Mouse (Mus musculus) cerebellum, adult 2 months (tissue): ENCODE measurements at regions not wholly inside any gene's neighbourhood (a gene's known extent, or its start where the extent isn't known, plus 50 kb on each side); places are given as distances from the start of the nearest gene placed in this dataset.

Experiments
- DNase-seq, 2 experiments: peaks; one replicate each; pipeline ENCODE4 v3.0.0; 2021
- H3K27ac ChIP-seq: fragments of 200-500 bp; 2 replicates; pipeline ENCODE4 v1.5.1; 2012; ENCODE audit warnings: low read length, control low read depth, inconsistent platforms; ENCODE audit not compliant: insufficient read depth
- H3K27me3 ChIP-seq: fragments of 200-500 bp; 2 replicates; pipeline ENCODE4 v1.6.1; 2012; ENCODE audit warnings: inconsistent platforms, mild to moderate bottlenecking, low read length, moderate library complexity; ENCODE audit not compliant: control insufficient read depth, insufficient read depth
- H3K4me1 ChIP-seq: fragments of 200-500 bp; 2 replicates; pipeline ENCODE4 v1.6.1; 2011; ENCODE audit warnings: low read length; ENCODE audit not compliant: control insufficient read depth, insufficient read depth
- H3K4me3 ChIP-seq: fragments of 200-500 bp; replicated peaks from 2 replicates; pipeline ENCODE3; 2011; ENCODE audit warnings: mild to moderate bottlenecking, low read depth, low read length, control low read depth; ENCODE audit not compliant: insufficient read depth
- CTCF ChIP-seq: fragments of 200-500 bp; IDR thresholded peaks from 2 replicates; pipeline ENCODE4 v1.5.1; 2011; ENCODE audit warnings: low read depth, mild to moderate bottlenecking, control low read depth, low read length, moderate library complexity, borderline replicate concordance; ENCODE audit not compliant: insufficient read depth
- POLR2A ChIP-seq: fragments of 200-500 bp; IDR thresholded peaks from 2 replicates; pipeline ENCODE4 v1.6.1; 2011; ENCODE audit warnings: low read length, control low read depth, borderline replicate concordance; ENCODE audit not compliant: insufficient read depth
- WGBS: fragments of 180-500 bp; shearing (Covaris S2); methylation state at CpG from one replicate; pipeline ENCODE4 v1.1.7; 2018; 5-methylcytosine and 5-hydroxymethylcytosine counted together

GRCm38 (mm10) chr1:186909518-186910105 lies 57.6 kb upstream of the D1Pas1 start:
- no peaks in the 10 kb centered on the region for H3K4me1 ChIP-seq
- no peaks in the 10 kb centered on the region for H3K27me3 ChIP-seq
- no peak for DNase-seq
- no peak for TF ChIP-seq POLR2A
- no peak for TF ChIP-seq CTCF
- WGBS = 45% methylated on average over 9 of the region's 9 CpGs
- no peak overlapping the region for H3K27ac ChIP-seq
- no peak overlapping the region for H3K4me3 ChIP-seq

DNA sequence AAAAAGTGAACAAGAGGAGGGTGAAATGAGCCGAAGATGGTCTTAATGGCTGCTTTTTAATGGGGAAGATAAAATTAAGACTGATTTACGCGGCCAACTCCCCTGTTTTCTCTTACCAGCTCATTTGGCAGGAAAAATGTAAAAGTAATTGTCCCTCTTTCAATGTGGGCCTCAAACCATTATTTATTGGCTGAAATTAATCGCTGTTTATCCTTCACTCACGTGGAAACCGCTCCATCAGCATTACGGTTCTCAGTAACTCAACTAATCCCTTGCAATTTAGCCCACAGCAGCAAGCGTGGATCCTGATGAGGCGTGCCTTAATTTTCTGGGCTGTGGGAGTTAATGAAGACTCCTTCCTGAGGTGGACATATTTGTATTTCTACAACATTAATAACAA lies 58.1 kb upstream of the D1Pas1 start:
- Histone ChIP-seq H3K4me3 (no peak overlapping the region), H3K27ac (no peak overlapping the region), H3K4me1 (no peaks in the 10 kb centered on the region), H3K27me3 (no peaks in the 10 kb centered on the region)
- WGBS = 91% methylated on average over 9 of the region's 9 CpGs
- DNase-seq = no peak
- TF ChIP-seq POLR2A (no peak), CTCF (no peak)

DNA sequence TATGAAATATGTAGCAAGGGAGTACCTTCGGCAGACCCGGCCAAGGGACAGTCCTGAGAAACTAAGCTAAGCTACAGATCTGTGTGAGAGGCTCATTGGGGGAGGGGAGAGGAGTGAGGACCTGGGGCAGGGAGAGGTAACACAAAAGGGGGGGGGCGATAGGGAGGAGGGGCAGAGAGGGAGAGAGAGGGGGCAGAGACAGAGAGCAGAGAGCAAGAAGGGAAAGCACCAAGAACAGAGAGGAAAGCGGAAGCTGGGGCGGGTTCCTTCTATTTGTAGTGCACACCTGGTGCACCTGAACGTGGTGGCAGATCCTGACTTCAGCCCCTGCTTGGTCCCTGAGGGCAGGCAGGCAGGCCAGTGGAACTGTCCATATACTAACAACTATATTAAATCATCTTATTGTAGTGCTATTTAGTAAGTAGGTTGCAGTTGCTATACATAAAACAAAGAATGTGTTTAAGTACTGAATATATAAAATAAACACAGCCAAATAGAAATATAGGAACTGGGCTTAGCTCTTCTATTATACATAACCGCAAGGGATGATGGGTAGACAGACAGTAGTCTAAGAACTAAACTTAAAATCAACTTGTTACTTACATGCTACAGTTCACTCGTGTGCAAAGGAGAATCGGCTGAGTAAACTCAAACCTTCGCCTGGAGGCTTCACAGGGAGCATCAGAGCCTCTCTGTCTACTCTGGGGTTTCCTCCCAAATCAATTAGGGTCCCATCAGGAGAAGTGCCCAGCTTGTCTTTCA lies 59.6 kb upstream of the D1Pas1 start:
- no peak overlapping the region for H3K27ac ChIP-seq
- H3K4me1 ChIP-seq = no peaks in the 10 kb centered on the region
- H3K4me3 ChIP-seq = no peak overlapping the region
- 87% methylated on average over 10 of the region's 10 CpGs for WGBS
- TF ChIP-seq CTCF (no peak), POLR2A (no peak)
- DNase-seq = no peak
- no peaks in the 10 kb centered on the region for H3K27me3 ChIP-seq

DNA sequence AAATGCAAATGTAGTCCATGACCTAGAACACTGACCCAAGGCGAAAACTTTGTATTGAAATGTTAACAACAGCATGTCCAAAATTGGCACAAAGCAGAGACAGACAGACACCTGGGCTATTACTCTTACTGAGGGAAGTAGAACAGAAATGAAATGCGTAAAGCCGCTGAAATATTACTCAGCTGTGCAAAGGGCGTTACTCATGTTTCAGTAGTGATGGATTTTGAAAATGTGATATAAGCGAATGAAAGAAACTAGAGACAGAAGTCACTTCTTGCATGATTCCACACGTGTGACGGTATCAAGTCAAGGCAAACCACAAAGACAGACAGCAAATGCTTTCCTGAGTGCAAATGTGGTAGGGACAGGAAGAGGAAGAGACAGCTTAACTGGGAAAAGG lies 61.3 kb upstream of the D1Pas1 start:
- H3K27ac ChIP-seq = no peak overlapping the region
- TF ChIP-seq POLR2A (no peak), CTCF (no peak)
- 95% methylated on average over 7 of the region's 7 CpGs for WGBS
- no peaks in the 10 kb centered on the region for H3K4me1 ChIP-seq
- H3K4me3 ChIP-seq = no peak overlapping the region
- no peaks in the 10 kb centered on the region for H3K27me3 ChIP-seq
- DNase-seq = no peak

DNA sequence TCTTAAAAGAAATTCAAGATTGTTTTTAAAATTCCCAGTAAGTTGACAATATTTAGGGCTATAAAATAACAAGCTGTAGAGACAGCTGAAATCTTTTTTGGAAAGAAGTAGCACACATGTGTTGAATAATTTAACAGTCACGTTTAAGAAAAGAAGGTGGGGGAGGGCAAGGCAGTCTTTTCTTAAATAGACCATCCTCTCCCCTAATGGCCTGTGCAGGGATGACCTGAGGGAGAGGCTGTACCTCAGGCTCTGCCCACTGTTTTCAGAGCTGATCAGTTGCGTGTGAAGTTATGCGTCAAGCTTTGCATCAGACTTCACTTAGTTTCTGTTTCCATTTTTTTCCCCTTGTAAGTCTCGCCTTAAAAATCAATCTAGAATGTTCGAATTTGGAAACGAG lies 65.7 kb upstream of the D1Pas1 start:
- Histone ChIP-seq H3K4me1 (no peaks in the 10 kb centered on the region), H3K4me3 (no peak overlapping the region), H3K27me3 (no peaks in the 10 kb centered on the region), H3K27ac (no peak overlapping the region)
- DNase-seq = no peak
- WGBS = 80% methylated on average over 6 of the region's 6 CpGs
- TF ChIP-seq POLR2A (no peak), CTCF (no peak)

DNA sequence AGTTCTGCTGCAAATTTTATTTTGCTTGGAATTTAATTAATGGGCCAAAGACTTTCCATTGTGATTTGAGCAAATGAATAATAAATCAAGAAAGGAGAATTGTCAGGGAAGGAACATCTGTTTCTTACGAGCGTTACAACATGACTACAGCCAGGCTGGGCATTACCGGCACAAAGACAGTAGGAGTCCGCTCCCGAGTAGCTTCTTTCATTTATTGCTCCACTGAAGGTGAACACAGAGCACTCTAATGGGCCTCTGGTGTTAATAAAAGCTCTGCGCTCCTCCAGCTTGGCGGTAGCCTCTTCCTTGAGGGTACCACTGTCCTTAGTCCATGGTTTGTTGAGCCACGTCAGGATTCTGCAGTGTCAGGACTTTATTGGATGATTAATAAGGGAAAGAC lies 69.0 kb upstream of the D1Pas1 start:
- no peak for TF ChIP-seq POLR2A
- no peak for TF ChIP-seq CTCF
- 47% methylated on average over 8 of the region's 8 CpGs for WGBS

GRCm38 (mm10) chr1:186889584-186889852 lies 77.7 kb upstream of the D1Pas1 start:
- WGBS = 83% methylated on average over 5 of the region's 5 CpGs
- no peak for DNase-seq

More for the DNA sequence above, 69.0 kb upstream of the D1Pas1 start:
- Histone ChIP-seq H3K27ac (no peak overlapping the region), H3K4me1 (no peaks in the 10 kb centered on the region), H3K4me3 (no peak overlapping the region), H3K27me3 (no peaks in the 10 kb centered on the region)
- DNase-seq = no peak

GRCm38 (mm10) chr1:186888767-186889583 lies 78.2 kb upstream of the D1Pas1 start:
- 76% methylated on average over 11 of the region's 11 CpGs for WGBS
- no peaks in the 10 kb centered on the region for H3K27me3 ChIP-seq
- no peak overlapping the region for H3K27ac ChIP-seq
- no peak for DNase-seq
- peaks cover 3% of the 10 kb centered on the region; the same call in 1 of the 2 replicates for H3K4me1 ChIP-seq
- no peak overlapping the region for H3K4me3 ChIP-seq
- TF ChIP-seq POLR2A (no peak), CTCF (no peak)

More at GRCm38 (mm10) chr1:186889584-186889852, 77.7 kb upstream of the D1Pas1 start:
- TF ChIP-seq CTCF (no peak), POLR2A (no peak)
- Histone ChIP-seq H3K27ac (no peak overlapping the region), H3K4me1 (peaks cover 3% of the 10 kb centered on the region; the same call in 1 of the 2 replicates), H3K27me3 (no peaks in the 10 kb centered on the region), H3K4me3 (no peak overlapping the region)
